Mouse (Mus musculus): Measurements from ENCODE around the gene Col27a1. TPM values are rescaled to one million over a fixed set of nuclear protein-coding genes. Genes with fewer than 3 reads are reported as not detected.

The Col27a1 gene
- polyA plus RNA-seq, 1 experiment from 2014 or later: 4.4 TPM

MicroRNA genes within 50 kb of the gene (microRNA counts, 519-probe panel; counts per million panel counts)
- microRNA mmu-miR-455: 1,189 counts per million, percentile 1 among the panel's probes with 10 or more counts

Other genes with a start within 250 kb of the Col27a1 start
- 34.9 and 36.7 TPM in 2 replicates for gene Zfp618, start 248.4 kb upstream of the Col27a1 start, polyA plus RNA-seq (2014; fragmentation: Nextera tagmentation; extraction: Ambion mirVana)
- 0.31 TPM in 1 of 2 replicates, not detected in the other for gene Ambp, start 59.2 kb upstream of the Col27a1 start, polyA plus RNA-seq (2014; fragmentation: Nextera tagmentation; extraction: Ambion mirVana)
- not detected in 2 replicates for gene Kif12, start 41.9 kb upstream of the Col27a1 start, polyA plus RNA-seq (2014; fragmentation: Nextera tagmentation; extraction: Ambion mirVana)
- not detected in 2 replicates for gene Orm1, start 130.6 kb downstream of the Col27a1 start, polyA plus RNA-seq (2014; fragmentation: Nextera tagmentation; extraction: Ambion mirVana)
- not detected in 2 replicates for gene Orm3, start 142.2 kb downstream of the Col27a1 start, polyA plus RNA-seq (2014; fragmentation: Nextera tagmentation; extraction: Ambion mirVana)
- gene Orm2, start 148.4 kb downstream of the Col27a1 start, polyA plus RNA-seq (2014; fragmentation: Nextera tagmentation; extraction: Ambion mirVana): not detected in 2 replicates
- 5.7 and 6.1 TPM in 2 replicates for gene Akna, start 189.3 kb downstream of the Col27a1 start, polyA plus RNA-seq (2014; fragmentation: Nextera tagmentation; extraction: Ambion mirVana)

Measured in hindbrain, embryonic 11.5 days (tissue).